Mouse (Mus musculus) lung, adult 2 months (tissue): ENCODE data around the gene Gcnt3. TPM values are rescaled to one million over a fixed set of nuclear protein-coding genes. Genes with fewer than 3 reads are reported as not detected.

ENCODE experiments used
- DNase-seq: peaks from one replicate; pipeline ENCODE4 v3.0.0; 2022
- H3K4me1 ChIP-seq: fragments of 200-500 bp; 2 replicates; pipeline ENCODE4 v1.6.1; 2011; ENCODE audit warnings: low read length; ENCODE audit not compliant: control insufficient read depth, insufficient read depth
- H3K4me3 ChIP-seq: fragments of 200-500 bp; replicated peaks from 2 replicates; pipeline ENCODE3; 2011; ENCODE audit warnings: low read depth, mild to moderate bottlenecking, control low read depth, low read length; ENCODE audit errors: extremely low read depth
- CTCF ChIP-seq: fragments of 200-500 bp; IDR thresholded peaks from 2 replicates; pipeline ENCODE4 v1.5.1; 2011; ENCODE audit warnings: mild to moderate bottlenecking, low read length, control low read depth; ENCODE audit not compliant: insufficient read depth
- POLR2A ChIP-seq: fragments of 200-500 bp; IDR thresholded peaks from 2 replicates; pipeline ENCODE4 v1.6.1; 2011; ENCODE audit warnings: low read depth, mild to moderate bottlenecking, control low read depth, low read length, borderline replicate concordance; ENCODE audit errors: extremely low read depth
- WGBS: fragments of 180-500 bp; shearing (Covaris S2); methylation state at CpG from one replicate; pipeline ENCODE4 v1.1.7; 2018; 5-methylcytosine and 5-hydroxymethylcytosine counted together
- polyA plus RNA-seq: library from polyadenylated mRNA; depleted of rRNA; stranded (reverse); fragments of >200 nt; gene quantifications from 2 replicates; pipeline ENCODE4 v1.2.3, GENCODE M21; 2012

The Gcnt3 gene
- polyA plus RNA-seq, 1 experiment: not detected

GRCm38 (mm10) chr9:70077170-70077569, 39.3 kb upstream of the Gcnt3 start:
- WGBS: 59% methylated on average over 7 of the region's 7 CpGs
- no peak for TF ChIP-seq CTCF
- no peak for TF ChIP-seq POLR2A
- no peak overlapping the region for H3K4me3 ChIP-seq
- no peak for DNase-seq
- no peaks in the 10 kb centered on the region for H3K4me1 ChIP-seq

- DNase-seq: no peak
- TF ChIP-seq CTCF (no peak), POLR2A (no peak)
- Histone ChIP-seq H3K4me1 (peaks cover 4% of the 10 kb centered on the region), H3K4me3 (no peak overlapping the region)
- WGBS: 76% methylated on average over 8 of the region's 8 CpGs
These were observed 34.5 kb upstream of the Gcnt3 start for GRCm38 (mm10) chr9:70072387-70072786.

DNA sequence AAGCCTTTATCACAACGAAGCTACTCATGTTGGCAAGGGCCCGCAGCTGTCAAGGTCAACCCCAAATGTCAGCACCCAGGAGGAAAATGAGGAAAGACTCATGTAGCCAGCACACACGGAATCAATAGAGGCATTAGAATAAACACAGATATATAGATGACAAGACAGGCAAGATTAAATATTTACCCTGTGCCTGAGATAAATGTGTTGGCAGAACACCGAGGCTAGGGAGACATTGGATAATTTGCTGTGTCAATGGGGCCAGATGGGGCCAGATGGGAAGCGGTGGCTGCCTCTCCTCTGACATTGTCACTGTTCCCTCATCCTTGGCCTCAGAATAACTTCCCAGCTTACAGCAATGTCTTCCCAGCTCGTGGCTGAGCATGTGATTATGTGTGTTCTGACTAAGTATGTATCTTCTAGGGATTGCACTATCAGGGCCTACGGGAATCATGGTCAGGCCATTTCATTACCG, 32.1 kb upstream of the Gcnt3 start:
- 45% methylated on average over 8 of the region's 8 CpGs for WGBS
- Histone ChIP-seq H3K4me3 (no peak overlapping the region), H3K4me1 (peaks cover 4% of the 10 kb centered on the region)
- TF ChIP-seq POLR2A: no peak
- no peak for DNase-seq

DNA sequence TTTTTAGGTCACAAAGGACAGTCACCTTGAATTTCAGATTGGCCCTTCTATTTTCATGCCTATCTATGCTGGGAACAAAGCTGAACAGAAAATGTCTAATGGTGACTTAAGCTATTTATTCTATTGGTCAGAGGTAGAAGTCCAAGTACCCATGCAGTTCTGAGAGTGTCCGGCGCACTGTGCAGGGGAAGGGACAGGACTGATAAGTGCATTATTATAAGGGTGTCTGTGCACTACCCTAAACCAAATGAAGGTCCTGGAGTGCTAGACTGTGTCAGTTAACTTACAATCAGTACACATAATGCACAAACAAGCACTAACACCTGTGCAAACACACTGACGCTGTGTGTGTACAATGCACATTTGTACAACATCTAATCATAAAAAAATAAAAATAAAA, 29.6 kb upstream of the Gcnt3 start:
- Histone ChIP-seq H3K4me3 (no peak overlapping the region), H3K4me1 (peaks cover 4% of the 10 kb centered on the region)
- WGBS: 85% methylated on average over 3 of the region's 3 CpGs
- DNase-seq: no peak
- TF ChIP-seq CTCF: no peak
- TF ChIP-seq POLR2A: no peak

DNA sequence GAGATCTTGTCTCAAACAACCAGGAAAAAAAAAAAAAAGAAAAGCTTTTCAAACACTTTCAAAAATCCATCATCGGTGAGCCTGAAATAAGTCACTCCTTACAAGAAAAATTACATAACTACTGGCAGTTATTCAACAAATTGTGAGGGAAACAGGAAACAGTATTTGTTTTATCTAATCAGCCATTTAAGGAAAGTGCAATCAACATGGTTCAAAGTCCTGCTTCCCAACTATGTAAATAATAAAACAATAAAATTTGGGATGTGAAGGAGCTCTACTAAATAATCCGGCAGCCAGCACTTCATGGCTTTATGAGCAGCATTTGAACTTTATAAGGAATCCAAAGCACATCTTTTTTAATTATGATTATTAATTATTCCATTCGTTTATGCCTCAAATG, 24.1 kb upstream of the Gcnt3 start:
- no peak for DNase-seq
- WGBS: 32% methylated on average over 3 of the region's 3 CpGs
- Histone ChIP-seq H3K4me1 (no peaks in the 10 kb centered on the region; the same call in 1 of the 2 replicates), H3K4me3 (no peak overlapping the region)
- TF ChIP-seq POLR2A (no peak), CTCF (no peak)

GRCm38 (mm10) chr9:70053411-70053810, 15.5 kb upstream of the Gcnt3 start:
- DNase-seq: no peak
- no peak overlapping the region for H3K4me3 ChIP-seq
- TF ChIP-seq POLR2A (no peak), CTCF (no peak)
- H3K4me1 ChIP-seq: no peaks in the 10 kb centered on the region
- whole genome bisulfite sequencing: 41% methylated on average over 3 of the region's 3 CpGs

DNA sequence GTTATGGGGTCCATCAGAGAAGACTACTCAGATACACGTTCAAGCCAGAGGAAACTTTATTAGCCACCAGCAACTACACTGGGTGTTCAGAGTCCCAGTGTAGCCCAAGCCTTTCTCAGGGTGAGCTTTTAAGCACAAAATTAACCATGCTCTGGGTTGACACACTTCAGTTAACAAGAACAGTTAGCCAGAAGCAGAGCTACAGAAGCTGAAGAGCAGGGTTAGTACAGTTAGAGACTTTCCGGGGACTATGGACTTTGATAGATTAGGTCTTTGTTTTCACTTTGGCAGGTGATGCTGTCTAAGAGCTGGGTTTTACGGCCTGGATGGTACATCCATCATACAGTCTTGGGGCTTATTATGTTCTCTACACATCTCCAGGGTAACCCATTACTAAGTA, 14.8 kb upstream of the Gcnt3 start:
- TF ChIP-seq POLR2A (no peak), CTCF (no peak)
- Histone ChIP-seq H3K4me1 (no peaks in the 10 kb centered on the region), H3K4me3 (no peak overlapping the region)
- 61% methylated on average over 3 of the region's 3 CpGs for WGBS
- DNase-seq: no peak

DNA sequence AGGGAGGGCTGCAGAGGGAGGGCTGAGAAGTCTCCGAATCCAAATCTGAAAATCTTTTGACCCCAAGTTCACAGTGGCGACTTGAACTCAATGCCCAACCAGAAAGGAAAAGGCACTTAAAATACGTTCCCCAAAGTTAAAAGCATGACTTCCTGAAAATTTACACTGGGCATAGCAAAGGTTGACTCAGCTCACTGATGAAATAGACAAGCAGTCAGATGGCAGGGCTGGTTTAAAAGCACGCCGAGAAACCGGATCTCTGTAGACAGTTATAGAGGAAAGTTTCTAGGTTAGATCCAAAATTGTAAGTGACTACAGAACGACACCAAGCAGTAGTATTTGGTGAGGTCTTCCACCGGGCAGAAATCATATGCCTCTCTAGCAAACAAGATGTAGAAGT, 12.0 kb upstream of the Gcnt3 start:
- no peaks in the 10 kb centered on the region for H3K4me1 ChIP-seq
- no peak overlapping the region for H3K4me3 ChIP-seq
- DNase-seq: no peak
- no peak for TF ChIP-seq CTCF
- TF ChIP-seq POLR2A: no peak
- 18% methylated on average over 8 of the region's 8 CpGs for WGBS

DNA sequence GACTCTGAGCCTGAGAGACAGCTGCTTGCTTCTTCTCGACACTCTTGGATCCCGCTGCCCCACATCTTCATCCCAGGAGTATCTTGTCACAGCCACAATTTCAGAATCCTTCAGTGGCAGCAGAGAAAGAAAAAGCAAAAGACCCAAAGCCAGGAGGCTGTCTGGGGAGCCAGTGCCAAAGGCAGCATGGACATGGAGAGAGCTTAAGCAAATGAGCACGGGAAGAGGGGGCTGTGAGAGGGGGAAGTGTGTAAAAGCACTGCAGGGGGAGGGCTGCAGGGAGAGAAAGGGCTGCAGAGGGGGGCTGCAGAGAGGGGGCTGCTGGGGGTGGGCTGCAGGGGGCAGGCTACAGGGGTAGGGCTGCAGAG, 11.5 kb upstream of the Gcnt3 start:
- H3K4me3 ChIP-seq: no peak overlapping the region
- DNase-seq: no peak
- 32% methylated on average over 3 of the region's 3 CpGs for WGBS
- TF ChIP-seq POLR2A: no peak
- TF ChIP-seq CTCF: no peak
- H3K4me1 ChIP-seq: no peaks in the 10 kb centered on the region

GRCm38 (mm10) chr9:70048751-70049415, 11.0 kb upstream of the Gcnt3 start:
- 31% methylated on average over 6 of the region's 6 CpGs for WGBS
- Histone ChIP-seq H3K4me3 (no peak overlapping the region), H3K4me1 (no peaks in the 10 kb centered on the region)
- DNase-seq: no peak
- TF ChIP-seq CTCF (no peak), POLR2A (no peak)
